Mouse (Mus musculus): Measurements from ENCODE around the gene Gucy2d. TPM values are rescaled to one million over a fixed set of nuclear protein-coding genes. Genes with fewer than 3 reads are reported as not detected.

The Gucy2d gene
- total and polyA plus RNA-seq, 2 experiments from 2014 or later, result 0.08 TPM; not detected in 1

- WGBS, result 56% methylated on average over 6 of the region's 6 CpGs
- peak overlapping the region; percentile 66 for H3K27ac ChIP-seq (ENCODE audit: low read depth)
- H3K36me3 ChIP-seq (replicated peaks; ENCODE audit: control insufficient read depth, insufficient read depth, low read length), result no peaks in the 10 kb centered on the region
- H3K27me3 ChIP-seq (ENCODE audit: control insufficient read depth, insufficient read depth, low read length), result no peaks in the 10 kb centered on the region
- H3K9ac ChIP-seq (replicated peaks; ENCODE audit: low read depth, low read length), result no peak overlapping the region
- DNase-seq (ENCODE audit: low spot score), result no peak
- H3K4me2 ChIP-seq (ENCODE audit: low read depth, low read length), result no peak overlapping the region
- TF ChIP-seq CTCF (IDR thresholded peaks at IDR 0.05; ENCODE audit: low read depth), result no peak
- TF ChIP-seq EP300 (IDR thresholded peaks at IDR 0.05; ENCODE audit: low read depth), result no peak
- H3K9me3 ChIP-seq (replicated peaks; ENCODE audit: control insufficient read depth, low read length), result no peaks in the 10 kb centered on the region
- peak; percentile 57 for ATAC-seq (ENCODE audit: insufficient read depth, low read depth)
- no peak overlapping the region for H3K4me3 ChIP-seq (ENCODE audit: low read depth, low read length)
- H3K4me1 ChIP-seq (ENCODE audit: control insufficient read depth, insufficient read depth), result peaks cover 7% of the 10 kb centered on the region
These were observed 63.9 kb downstream of the Gucy2d start for GRCm38 (mm10) chr7:98503951-98504647.

- Histone ChIP-seq H3K27ac (ENCODE audit: low read depth) (peak overlapping the region; percentile 66), H3K4me1 (ENCODE audit: control insufficient read depth, insufficient read depth) (peaks cover 7% of the 10 kb centered on the region), H3K4me2 (ENCODE audit: low read depth, low read length) (no peak overlapping the region), H3K9ac (replicated peaks; ENCODE audit: low read depth, low read length) (no peak overlapping the region), H3K4me3 (ENCODE audit: low read depth, low read length) (no peak overlapping the region), H3K9me3 (replicated peaks; ENCODE audit: control insufficient read depth, low read length) (no peaks in the 10 kb centered on the region), H3K27me3 (ENCODE audit: control insufficient read depth, insufficient read depth, low read length) (no peaks in the 10 kb centered on the region), H3K36me3 (replicated peaks; ENCODE audit: control insufficient read depth, insufficient read depth, low read length) (no peaks in the 10 kb centered on the region)
- ATAC-seq (ENCODE audit: insufficient read depth, low read depth) (peak; percentile 25), DNase-seq (ENCODE audit: low spot score) (no peak)
- 37% methylated on average over 5 of the region's 5 CpGs for WGBS
- TF ChIP-seq CTCF (IDR thresholded peaks at IDR 0.05; ENCODE audit: low read depth), result no peak
- no peak for TF ChIP-seq EP300 (IDR thresholded peaks at IDR 0.05; ENCODE audit: low read depth)
These were observed 64.6 kb downstream of the Gucy2d start for GRCm38 (mm10) chr7:98504726-98505314.

GRCm38 (mm10) chr7:98505664-98506063 is 65.4 kb downstream of the Gucy2d start:
- ATAC-seq (ENCODE audit: insufficient read depth, low read depth) (no peak), DNase-seq (ENCODE audit: low spot score) (no peak)
- Histone ChIP-seq H3K4me3 (ENCODE audit: low read depth, low read length) (no peak overlapping the region), H3K4me2 (ENCODE audit: low read depth, low read length) (no peak overlapping the region), H3K27ac (ENCODE audit: low read depth) (no peak overlapping the region), H3K27me3 (ENCODE audit: control insufficient read depth, insufficient read depth, low read length) (no peaks in the 10 kb centered on the region), H3K4me1 (ENCODE audit: control insufficient read depth, insufficient read depth) (peaks cover 7% of the 10 kb centered on the region), H3K9ac (replicated peaks; ENCODE audit: low read depth, low read length) (no peak overlapping the region), H3K9me3 (replicated peaks; ENCODE audit: control insufficient read depth, low read length) (no peaks in the 10 kb centered on the region), H3K36me3 (replicated peaks; ENCODE audit: control insufficient read depth, insufficient read depth, low read length) (no peaks in the 10 kb centered on the region)
- TF ChIP-seq EP300 (IDR thresholded peaks at IDR 0.05; ENCODE audit: low read depth), result no peak
- no peak for TF ChIP-seq CTCF (IDR thresholded peaks at IDR 0.05; ENCODE audit: low read depth)
- 56% methylated on average over 3 of the region's 3 CpGs for WGBS

DNA sequence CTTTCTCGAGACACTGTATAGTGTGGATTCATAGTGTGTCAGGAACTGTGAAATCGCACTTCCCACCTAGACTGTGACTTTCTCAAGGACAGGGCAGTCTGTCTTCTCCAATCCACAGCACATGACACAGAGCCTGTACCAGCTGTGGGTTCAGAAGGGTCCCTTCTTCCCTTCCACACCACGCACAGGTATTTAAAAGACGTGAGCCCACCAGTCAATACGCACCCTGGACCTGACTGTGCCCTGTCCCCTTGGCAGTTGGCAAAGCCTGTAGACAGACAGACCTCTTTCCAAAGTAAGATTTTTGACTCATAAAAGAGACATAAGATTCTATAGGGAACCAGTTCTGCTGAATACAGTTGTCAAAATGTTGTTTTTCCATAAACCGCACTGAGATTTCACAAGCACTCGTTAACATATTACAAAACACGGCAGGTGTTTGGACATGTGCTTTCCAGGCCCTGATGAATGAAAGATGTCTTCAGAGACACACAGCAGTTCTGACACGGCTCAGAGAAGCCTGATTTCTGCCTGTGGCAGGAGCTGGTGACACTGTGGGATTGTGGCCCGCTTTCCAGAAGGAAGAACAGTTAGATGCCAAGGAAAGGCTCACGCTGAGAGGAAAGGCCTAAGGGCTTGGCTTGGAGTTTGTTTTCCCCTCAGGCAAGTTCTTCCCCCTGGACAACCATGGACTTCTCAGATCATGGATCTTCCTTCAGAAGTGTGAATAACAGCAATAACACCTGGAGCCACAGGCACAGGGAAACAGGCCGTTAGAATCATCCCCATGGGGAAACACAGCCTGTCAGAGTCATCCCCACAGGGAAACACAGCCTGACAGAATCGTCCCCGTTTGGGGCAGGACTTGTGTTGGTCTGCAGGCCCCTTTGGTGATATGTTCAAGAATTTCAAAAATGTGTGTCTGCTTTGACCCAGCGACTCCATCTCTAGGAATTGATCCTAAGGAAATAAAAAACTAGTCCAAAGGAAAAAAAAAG is 71.0 kb downstream of the Gucy2d start:
- H3K4me2 ChIP-seq (ENCODE audit: low read depth, low read length), result no peak overlapping the region
- no peaks in the 10 kb centered on the region for H3K36me3 ChIP-seq (replicated peaks; ENCODE audit: control insufficient read depth, insufficient read depth, low read length)
- H3K4me1 ChIP-seq (ENCODE audit: control insufficient read depth, insufficient read depth), result no peaks in the 10 kb centered on the region
- no peak overlapping the region for H3K27ac ChIP-seq (ENCODE audit: low read depth)
- no peaks in the 10 kb centered on the region for H3K9me3 ChIP-seq (replicated peaks; ENCODE audit: control insufficient read depth, low read length)
- TF ChIP-seq CTCF (IDR thresholded peaks at IDR 0.05; ENCODE audit: low read depth) (no peak), EP300 (IDR thresholded peaks at IDR 0.05; ENCODE audit: low read depth) (no peak)
- 58% methylated on average over 15 of the region's 15 CpGs for WGBS
- ATAC-seq (ENCODE audit: insufficient read depth, low read depth) (no peak), DNase-seq (ENCODE audit: low spot score) (no peak)
- H3K9ac ChIP-seq (replicated peaks; ENCODE audit: low read depth, low read length), result no peak overlapping the region
- H3K4me3 ChIP-seq (ENCODE audit: low read depth, low read length), result no peak overlapping the region
- no peaks in the 10 kb centered on the region for H3K27me3 ChIP-seq (ENCODE audit: control insufficient read depth, insufficient read depth, low read length)

DNA sequence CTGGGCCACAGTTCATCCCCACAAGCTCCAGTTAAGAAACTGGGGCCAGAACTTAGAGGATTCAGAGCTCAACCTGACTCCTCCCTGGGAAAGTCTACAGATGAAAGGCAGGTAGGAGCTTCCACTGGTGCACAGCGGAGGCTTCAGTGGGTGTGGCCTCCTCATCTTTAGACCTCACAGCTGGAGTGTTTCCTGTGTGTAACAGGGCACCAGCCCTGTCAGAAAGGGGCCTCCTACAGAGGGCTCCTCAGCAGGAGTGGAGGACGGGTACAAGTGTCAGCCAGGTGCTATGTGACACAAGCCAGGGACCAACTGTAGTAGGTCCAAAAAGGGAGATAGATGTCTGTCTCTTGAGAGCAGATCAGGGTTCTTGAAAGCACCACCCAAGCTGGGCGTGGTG is 73.0 kb downstream of the Gucy2d start:
- H3K27me3 ChIP-seq (ENCODE audit: control insufficient read depth, insufficient read depth, low read length), result no peaks in the 10 kb centered on the region
- TF ChIP-seq CTCF (IDR thresholded peaks at IDR 0.05; ENCODE audit: low read depth) (no peak), EP300 (IDR thresholded peaks at IDR 0.05; ENCODE audit: low read depth) (no peak)
- no peaks in the 10 kb centered on the region for H3K9me3 ChIP-seq (replicated peaks; ENCODE audit: control insufficient read depth, low read length)
- H3K36me3 ChIP-seq (replicated peaks; ENCODE audit: control insufficient read depth, insufficient read depth, low read length), result no peaks in the 10 kb centered on the region
- DNase-seq (ENCODE audit: low spot score), result no peak
- no peak overlapping the region for H3K9ac ChIP-seq (replicated peaks; ENCODE audit: low read depth, low read length)
- WGBS, result 51% methylated on average over 3 of the region's 3 CpGs
- ATAC-seq (ENCODE audit: insufficient read depth, low read depth), result no peak
- H3K4me2 ChIP-seq (ENCODE audit: low read depth, low read length), result no peak overlapping the region
- H3K27ac ChIP-seq (ENCODE audit: low read depth), result no peak overlapping the region
- no peak overlapping the region for H3K4me3 ChIP-seq (ENCODE audit: low read depth, low read length)
- no peaks in the 10 kb centered on the region for H3K4me1 ChIP-seq (ENCODE audit: control insufficient read depth, insufficient read depth)
